Mouse (Mus musculus): ENCODE data around the gene Adam12. TPM values are rescaled to one million over a fixed set of nuclear protein-coding genes. Genes with fewer than 3 reads are reported as not detected.

The Adam12 gene
- total RNA-seq (2023): not detected

DNA sequence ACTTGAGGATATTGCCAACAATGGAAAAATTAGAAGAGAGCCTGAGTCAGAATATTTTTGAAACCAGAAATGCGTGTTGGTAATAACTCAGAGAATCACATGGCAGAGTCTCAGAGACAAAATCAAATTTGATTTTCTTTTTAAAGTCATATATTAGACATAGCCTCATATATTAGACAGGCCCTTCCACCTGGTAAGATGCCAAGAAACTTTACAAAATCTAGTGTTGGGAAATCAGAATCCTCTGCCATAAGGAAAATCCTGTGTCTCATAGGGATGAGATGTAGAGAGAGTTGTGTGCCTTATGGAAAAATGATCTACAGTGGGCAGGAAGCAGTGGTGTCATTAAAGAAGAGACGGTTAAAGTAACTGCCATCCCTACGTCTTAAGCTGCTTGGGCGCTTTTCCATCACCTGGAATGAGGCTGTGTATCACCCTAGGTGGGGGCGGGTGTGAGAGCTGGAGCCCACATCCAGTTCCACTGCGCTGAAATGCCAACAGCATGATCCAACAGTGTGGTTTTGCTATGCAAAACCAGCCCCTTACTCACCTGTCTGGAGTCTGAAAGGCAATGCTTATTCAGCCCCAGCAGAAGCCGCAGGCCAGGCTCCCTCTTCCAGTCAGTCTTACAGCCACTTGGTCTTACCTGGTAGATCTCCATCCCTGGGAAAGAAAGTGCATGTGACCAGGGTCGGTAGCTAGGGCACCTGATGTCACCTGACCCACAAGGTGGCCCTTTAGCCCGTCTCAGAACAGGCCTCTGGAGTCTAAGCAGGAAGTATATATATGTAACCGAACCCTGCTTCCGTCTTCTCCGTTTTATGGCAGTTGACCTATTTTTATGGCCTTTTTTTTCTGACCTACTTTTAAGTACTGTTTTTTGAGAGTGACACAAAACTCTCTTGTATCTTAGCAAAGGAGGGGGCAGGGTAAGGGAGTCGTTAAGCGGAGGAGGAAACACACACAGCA is at the start of gene Adam12:
TSS of gene Adam12 (minus strand) at position 769 of the 969 bp plus-strand sequence.

Other genes with a start within 250 kb of the Adam12 start
- gene D7Ertd443e, start 153.5 kb upstream of the Adam12 start, total RNA-seq (2023): not detected